Mouse (Mus musculus): ENCODE measurements at regions not wholly inside any gene's neighbourhood (a gene's known extent, or its start where the extent isn't known, plus 50 kb on each side); places are given as distances from the start of the nearest gene placed in this dataset.
"Not testable (repeated sequence)": the region's sequence is repeated elsewhere in the genome, so short reads cannot be mapped to it uniquely, and the experiment has no call there.

- no peaks in the 10 kb centered on the region for H3K36me3 ChIP-seq (ENCODE audit: control insufficient read depth, insufficient read depth)
- H3K4me2 ChIP-seq (ENCODE audit: low read depth, low read length) = no peak overlapping the region
- H3K9me3 ChIP-seq (replicated peaks; ENCODE audit: control insufficient read depth, low read length) = no peaks in the 10 kb centered on the region
- H3K4me3 ChIP-seq (ENCODE audit: low read length) = no peak overlapping the region
- H3K9ac ChIP-seq (ENCODE audit: low read length) = no peak overlapping the region
- no peak overlapping the region for H3K27ac ChIP-seq (ENCODE audit: low read length)
- no peaks in the 10 kb centered on the region for H3K4me1 ChIP-seq (ENCODE audit: control insufficient read depth, insufficient read depth, low read length)
- H3K27me3 ChIP-seq (ENCODE audit: control insufficient read depth, insufficient read depth, low read length) = no peaks in the 10 kb centered on the region
- WGBS = 74% methylated on average over 3 of the region's 3 CpGs
- ATAC-seq (replicated peaks; ENCODE audit: extremely low read depth, insufficient read depth, low FRiP score) = no peak
These were observed 464.1 kb upstream of the Acvr2a start for GRCm38 (mm10) chr2:48349794-48350193.

DNA sequence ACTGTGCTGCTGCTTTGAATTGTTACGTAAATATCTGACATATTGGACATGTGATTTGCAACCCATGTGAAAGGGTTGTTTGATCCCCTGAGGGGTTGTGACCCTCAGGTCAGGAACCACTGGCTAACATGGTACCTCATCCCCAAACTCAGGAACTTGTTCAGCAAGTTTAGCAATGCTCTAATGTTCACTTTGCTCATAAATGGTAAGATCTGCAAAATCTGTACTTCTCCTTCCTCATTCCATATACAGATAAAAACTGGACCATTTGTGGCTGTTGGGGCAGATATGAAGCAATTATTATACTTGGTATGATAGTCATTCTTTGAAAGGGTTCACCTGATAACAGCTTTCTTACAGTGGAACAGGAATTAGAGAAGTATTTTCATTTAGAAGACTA lies 463.7 kb upstream of the Acvr2a start:
- Histone ChIP-seq H3K27me3 (ENCODE audit: control insufficient read depth, insufficient read depth, low read length) (no peaks in the 10 kb centered on the region), H3K4me1 (ENCODE audit: control insufficient read depth, insufficient read depth, low read length) (no peaks in the 10 kb centered on the region), H3K4me3 (ENCODE audit: low read length) (no peak overlapping the region), H3K36me3 (ENCODE audit: control insufficient read depth, insufficient read depth) (no peaks in the 10 kb centered on the region), H3K9ac (ENCODE audit: low read length) (no peak overlapping the region), H3K27ac (ENCODE audit: low read length) (no peak overlapping the region), H3K9me3 (replicated peaks; ENCODE audit: control insufficient read depth, low read length) (no peaks in the 10 kb centered on the region), H3K4me2 (ENCODE audit: low read depth, low read length) (no peak overlapping the region)
- 80% methylated on average over 1 of the region's 1 CpGs for WGBS
- no peak for ATAC-seq (replicated peaks; ENCODE audit: extremely low read depth, insufficient read depth, low FRiP score)

GRCm38 (mm10) chr2:48371572-48371971 lies 442.3 kb upstream of the Acvr2a start:
- not testable (repeated sequence) for H3K9ac ChIP-seq (ENCODE audit: low read length); H3K36me3 ChIP-seq (ENCODE audit: control insufficient read depth, insufficient read depth); H3K9me3 ChIP-seq (replicated peaks; ENCODE audit: control insufficient read depth, low read length); H3K4me2 ChIP-seq (ENCODE audit: low read depth, low read length); H3K27me3 ChIP-seq (ENCODE audit: control insufficient read depth, insufficient read depth, low read length); H3K4me3 ChIP-seq (ENCODE audit: low read length); H3K4me1 ChIP-seq (ENCODE audit: control insufficient read depth, insufficient read depth, low read length)
- ATAC-seq (replicated peaks; ENCODE audit: extremely low read depth, insufficient read depth, low FRiP score) = 0 out of 2 replicates have a peak, but pooled peaks have one; percentile 23
- 36% methylated on average over 4 of the region's 4 CpGs for WGBS
- peak overlapping the region; percentile 70 for H3K27ac ChIP-seq (ENCODE audit: low read length)

DNA sequence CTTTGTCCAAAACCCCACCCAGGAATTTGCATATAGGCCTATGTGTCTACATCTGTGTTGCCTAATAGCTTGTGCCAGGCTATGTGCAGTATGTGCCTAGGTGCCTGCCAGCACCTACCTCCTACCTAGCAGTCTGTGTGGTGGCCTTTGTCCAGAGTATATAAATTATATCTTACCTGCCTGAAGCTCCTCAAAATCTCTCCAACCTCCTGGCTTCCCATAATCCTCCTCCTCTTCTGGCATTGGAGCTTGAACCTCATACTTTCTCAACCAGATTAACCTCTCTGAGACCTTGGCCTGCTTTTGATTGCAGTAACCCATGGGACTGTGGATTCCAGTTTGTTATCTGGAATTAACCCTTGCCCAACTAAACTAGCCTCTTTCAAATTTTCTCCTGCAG lies 440.8 kb upstream of the Acvr2a start:
- H3K9me3 ChIP-seq (replicated peaks; ENCODE audit: control insufficient read depth, low read length) = no peaks in the 10 kb centered on the region
- no peak overlapping the region for H3K4me2 ChIP-seq (ENCODE audit: low read depth, low read length)
- H3K36me3 ChIP-seq (ENCODE audit: control insufficient read depth, insufficient read depth) = no peaks in the 10 kb centered on the region
- H3K4me3 ChIP-seq (ENCODE audit: low read length) = no peak overlapping the region
- H3K27ac ChIP-seq (ENCODE audit: low read length) = no peak overlapping the region
- no peak for ATAC-seq (replicated peaks; ENCODE audit: extremely low read depth, insufficient read depth, low FRiP score)
- H3K9ac ChIP-seq (ENCODE audit: low read length) = no peak overlapping the region
- H3K4me1 ChIP-seq (ENCODE audit: control insufficient read depth, insufficient read depth, low read length) = no peaks in the 10 kb centered on the region
- no peaks in the 10 kb centered on the region for H3K27me3 ChIP-seq (ENCODE audit: control insufficient read depth, insufficient read depth, low read length)

DNA sequence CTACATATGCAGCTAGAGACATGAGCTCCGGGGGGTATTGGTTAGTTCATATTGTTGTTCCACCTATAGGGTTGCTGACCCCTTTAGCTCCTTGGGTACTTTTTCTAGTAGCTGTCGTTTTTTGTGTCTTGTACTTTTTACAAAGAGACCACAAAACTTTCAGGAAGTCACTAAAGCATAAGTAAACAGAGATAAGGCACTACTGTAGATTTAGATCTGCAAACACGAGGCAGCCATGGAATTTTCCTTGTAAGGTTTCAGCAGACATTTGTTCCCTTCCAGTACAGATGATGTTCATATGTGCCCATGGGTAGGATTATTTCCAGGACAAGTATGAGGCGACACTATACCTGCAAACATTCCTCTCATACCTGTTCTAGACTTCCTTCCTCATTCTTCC lies 439.6 kb upstream of the Acvr2a start:
- Histone ChIP-seq H3K9ac (ENCODE audit: low read length) (no peak overlapping the region), H3K27ac (ENCODE audit: low read length) (no peak overlapping the region)
- 51% methylated on average over 4 of the region's 4 CpGs for WGBS

DNA sequence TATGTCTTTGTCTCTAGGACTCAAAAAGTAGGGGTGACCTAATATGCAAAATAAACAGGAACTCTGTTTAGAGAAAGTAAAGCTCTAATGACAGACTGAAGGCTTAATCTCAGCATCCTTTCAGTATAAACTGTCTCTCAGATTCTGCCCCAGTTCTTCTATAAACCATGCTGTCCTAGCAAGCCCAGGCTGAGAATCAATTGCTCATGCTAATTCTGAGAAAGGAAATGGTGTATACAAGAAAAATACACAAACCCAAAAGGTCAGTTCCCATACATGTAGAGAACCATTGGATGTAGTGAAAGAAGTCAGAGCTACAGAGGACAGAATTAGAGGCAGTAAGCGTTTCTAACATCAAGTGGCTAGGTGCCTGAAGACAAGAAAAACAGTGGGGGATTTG lies 435.7 kb upstream of the Acvr2a start:
- ATAC-seq (replicated peaks; ENCODE audit: extremely low read depth, insufficient read depth, low FRiP score) = no peak
- H3K36me3 ChIP-seq (ENCODE audit: control insufficient read depth, insufficient read depth) = no peaks in the 10 kb centered on the region
- no peak overlapping the region for H3K4me3 ChIP-seq (ENCODE audit: low read length)
- no peak overlapping the region for H3K4me2 ChIP-seq (ENCODE audit: low read depth, low read length)
- WGBS = 77% methylated on average over 1 of the region's 1 CpGs
- no peaks in the 10 kb centered on the region for H3K27me3 ChIP-seq (ENCODE audit: control insufficient read depth, insufficient read depth, low read length)
- no peak overlapping the region for H3K9ac ChIP-seq (ENCODE audit: low read length)
- H3K4me1 ChIP-seq (ENCODE audit: control insufficient read depth, insufficient read depth, low read length) = peaks cover 12% of the 10 kb centered on the region
- H3K9me3 ChIP-seq (replicated peaks; ENCODE audit: control insufficient read depth, low read length) = no peaks in the 10 kb centered on the region
- H3K27ac ChIP-seq (ENCODE audit: low read length) = no peak overlapping the region

More for the DNA sequence above, 439.6 kb upstream of the Acvr2a start:
- no peaks in the 10 kb centered on the region for H3K27me3 ChIP-seq (ENCODE audit: control insufficient read depth, insufficient read depth, low read length)
- no peak for ATAC-seq (replicated peaks; ENCODE audit: extremely low read depth, insufficient read depth, low FRiP score)
- H3K4me1 ChIP-seq (ENCODE audit: control insufficient read depth, insufficient read depth, low read length) = no peaks in the 10 kb centered on the region
- no peaks in the 10 kb centered on the region for H3K36me3 ChIP-seq (ENCODE audit: control insufficient read depth, insufficient read depth)
- no peak overlapping the region for H3K4me3 ChIP-seq (ENCODE audit: low read length)
- no peaks in the 10 kb centered on the region for H3K9me3 ChIP-seq (replicated peaks; ENCODE audit: control insufficient read depth, low read length)
- H3K4me2 ChIP-seq (ENCODE audit: low read depth, low read length) = no peak overlapping the region

GRCm38 (mm10) chr2:48378749-48379148 lies 435.2 kb upstream of the Acvr2a start:
- H3K27ac ChIP-seq (ENCODE audit: low read length) = no peak overlapping the region
- H3K4me1 ChIP-seq (ENCODE audit: control insufficient read depth, insufficient read depth, low read length) = peaks cover 12% of the 10 kb centered on the region
- no peak overlapping the region for H3K4me2 ChIP-seq (ENCODE audit: low read depth, low read length)
- WGBS = 74% methylated on average over 2 of the region's 2 CpGs
- H3K9ac ChIP-seq (ENCODE audit: low read length) = no peak overlapping the region
- ATAC-seq (replicated peaks; ENCODE audit: extremely low read depth, insufficient read depth, low FRiP score) = no peak
- H3K27me3 ChIP-seq (ENCODE audit: control insufficient read depth, insufficient read depth, low read length) = no peaks in the 10 kb centered on the region
- H3K9me3 ChIP-seq (replicated peaks; ENCODE audit: control insufficient read depth, low read length) = no peaks in the 10 kb centered on the region
- H3K36me3 ChIP-seq (ENCODE audit: control insufficient read depth, insufficient read depth) = no peaks in the 10 kb centered on the region
- H3K4me3 ChIP-seq (ENCODE audit: low read length) = no peak overlapping the region

- peak overlapping the region; percentile 48 for H3K4me2 ChIP-seq (ENCODE audit: low read depth, low read length)
- peaks cover 12% of the 10 kb centered on the region for H3K4me1 ChIP-seq (ENCODE audit: control insufficient read depth, insufficient read depth, low read length)
- no peaks in the 10 kb centered on the region for H3K27me3 ChIP-seq (ENCODE audit: control insufficient read depth, insufficient read depth, low read length)
- H3K27ac ChIP-seq (ENCODE audit: low read length) = no peak overlapping the region
- WGBS = 35% methylated on average over 5 of the region's 5 CpGs
- no peak overlapping the region for H3K9ac ChIP-seq (ENCODE audit: low read length)
- no peaks in the 10 kb centered on the region for H3K9me3 ChIP-seq (replicated peaks; ENCODE audit: control insufficient read depth, low read length)
- H3K4me3 ChIP-seq (ENCODE audit: low read length) = no peak overlapping the region
- H3K36me3 ChIP-seq (ENCODE audit: control insufficient read depth, insufficient read depth) = no peaks in the 10 kb centered on the region
- no peak; the same call in 1 of the 2 replicates for ATAC-seq (replicated peaks; ENCODE audit: extremely low read depth, insufficient read depth, low FRiP score)
These were observed 433.8 kb upstream of the Acvr2a start for GRCm38 (mm10) chr2:48380140-48380539.

DNA sequence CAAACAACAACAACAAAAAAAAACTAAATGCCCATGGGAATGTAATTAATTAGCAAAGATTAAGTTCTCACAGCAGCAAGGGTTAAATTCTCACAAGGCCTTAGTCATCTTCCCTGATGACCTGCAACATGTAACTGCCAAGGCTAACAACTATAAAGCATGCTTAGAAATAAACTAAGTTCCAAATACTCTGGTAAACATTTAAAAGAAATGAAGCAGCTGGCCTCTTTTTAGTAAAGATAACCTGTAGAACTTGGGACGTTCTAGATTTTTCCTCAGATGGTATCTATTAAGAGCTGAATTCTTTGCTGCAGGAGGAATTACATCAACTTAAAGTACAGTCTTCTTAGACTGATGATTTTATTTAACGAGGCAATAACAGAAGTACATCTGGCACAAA lies 433.1 kb upstream of the Acvr2a start:
- 38% methylated on average over 2 of the region's 2 CpGs for WGBS
- H3K9ac ChIP-seq (ENCODE audit: low read length) = no peak overlapping the region
- H3K4me3 ChIP-seq (ENCODE audit: low read length) = no peak overlapping the region
- H3K36me3 ChIP-seq (ENCODE audit: control insufficient read depth, insufficient read depth) = no peaks in the 10 kb centered on the region
- H3K27me3 ChIP-seq (ENCODE audit: control insufficient read depth, insufficient read depth, low read length) = no peaks in the 10 kb centered on the region
- H3K27ac ChIP-seq (ENCODE audit: low read length) = no peak overlapping the region
- no peak for ATAC-seq (replicated peaks; ENCODE audit: extremely low read depth, insufficient read depth, low FRiP score)
- H3K4me2 ChIP-seq (ENCODE audit: low read depth, low read length) = no peak overlapping the region
- H3K9me3 ChIP-seq (replicated peaks; ENCODE audit: control insufficient read depth, low read length) = no peaks in the 10 kb centered on the region
- H3K4me1 ChIP-seq (ENCODE audit: control insufficient read depth, insufficient read depth, low read length) = peaks cover 12% of the 10 kb centered on the region
